Mouse (Mus musculus): ENCODE measurements at regions not wholly inside any gene's neighbourhood (a gene's known extent, or its start where the extent isn't known, plus 50 kb on each side); places are given as distances from the start of the nearest gene placed in this dataset.

DNA sequence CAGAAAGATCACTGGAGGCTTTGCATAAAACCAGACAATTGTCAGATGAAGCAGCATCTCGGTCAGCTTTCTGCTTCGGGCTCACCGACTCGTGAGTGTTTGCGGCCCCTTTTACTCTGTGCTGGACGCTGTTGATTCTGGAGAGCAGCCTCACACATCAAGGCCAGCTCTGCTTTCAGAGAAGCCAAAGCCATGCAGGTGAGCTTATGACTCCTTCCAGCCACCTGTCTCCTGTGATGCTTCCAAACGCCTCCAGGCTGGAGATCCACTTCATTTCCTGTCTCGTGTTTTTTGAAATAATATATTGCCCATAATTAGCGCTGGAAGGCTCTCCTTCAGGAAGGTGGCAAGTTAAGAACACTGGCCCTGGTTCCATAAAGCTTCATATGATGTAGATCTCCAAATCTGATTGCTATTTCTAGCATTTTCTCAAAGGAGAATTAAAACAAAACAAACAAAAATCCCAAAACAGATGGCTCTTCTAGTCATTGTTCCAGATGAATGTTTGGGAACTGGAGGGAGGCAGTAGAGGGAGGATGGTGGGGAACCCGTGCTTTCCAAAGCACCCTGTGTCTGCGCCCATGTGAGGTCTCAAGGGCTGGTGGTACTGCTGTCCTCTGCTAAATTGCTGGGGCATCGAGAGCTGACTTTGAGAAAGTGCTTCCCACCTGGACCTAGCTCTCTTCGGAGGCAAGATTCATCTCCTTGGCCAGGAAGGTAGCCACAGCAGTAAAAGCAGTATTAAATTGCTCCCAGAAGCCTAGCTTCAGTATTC is 593.9 kb upstream of the Gm19410 start:
- ATAC-seq (ENCODE audit: extremely low read depth, insufficient number of reproducible peaks, low FRiP score, poor library complexity, severe bottlenecking) = no peak

DNA sequence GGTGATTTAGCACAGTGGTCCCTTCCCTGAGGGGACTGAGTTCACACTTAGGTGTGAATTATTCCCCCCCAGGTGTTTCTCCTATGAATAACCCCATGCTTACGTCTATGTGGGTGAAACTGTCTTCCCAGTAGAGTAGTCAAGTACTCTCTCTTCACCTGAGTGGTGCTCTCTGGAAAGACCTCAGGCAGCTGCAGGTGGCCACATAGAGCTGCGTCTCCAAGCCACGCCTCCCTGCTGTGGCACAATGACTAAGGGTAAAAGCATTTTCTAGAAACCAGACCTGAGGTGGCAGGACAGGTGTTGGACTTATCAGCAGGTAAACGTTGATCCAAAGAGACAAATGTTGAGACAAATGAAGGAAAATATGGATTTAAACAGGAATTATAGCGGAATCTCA is 588.3 kb upstream of the Gm19410 start:
- ATAC-seq (ENCODE audit: extremely low read depth, insufficient number of reproducible peaks, low FRiP score, poor library complexity, severe bottlenecking) = no peak

DNA sequence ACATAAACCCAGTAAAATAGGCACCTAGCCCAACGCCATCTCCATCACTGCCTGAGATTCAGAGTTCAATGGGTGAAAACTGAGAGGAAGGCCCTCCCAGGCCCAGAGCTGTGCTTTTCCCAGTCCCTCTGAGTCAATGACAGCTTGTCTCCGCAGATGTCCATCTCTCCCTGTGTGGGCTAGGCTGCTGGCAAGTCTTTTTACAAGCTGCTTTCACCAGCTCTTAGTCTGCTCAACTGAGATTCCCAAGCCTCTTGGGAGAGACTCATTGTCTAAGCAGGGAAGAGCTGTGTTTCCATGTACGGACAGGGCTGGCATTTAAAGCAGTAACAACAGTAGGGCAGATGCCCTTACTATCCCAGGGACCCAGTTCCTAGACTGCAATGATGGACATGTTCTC is 585.5 kb upstream of the Gm19410 start:
- ATAC-seq (ENCODE audit: extremely low read depth, insufficient number of reproducible peaks, low FRiP score, poor library complexity, severe bottlenecking) = no peak

DNA sequence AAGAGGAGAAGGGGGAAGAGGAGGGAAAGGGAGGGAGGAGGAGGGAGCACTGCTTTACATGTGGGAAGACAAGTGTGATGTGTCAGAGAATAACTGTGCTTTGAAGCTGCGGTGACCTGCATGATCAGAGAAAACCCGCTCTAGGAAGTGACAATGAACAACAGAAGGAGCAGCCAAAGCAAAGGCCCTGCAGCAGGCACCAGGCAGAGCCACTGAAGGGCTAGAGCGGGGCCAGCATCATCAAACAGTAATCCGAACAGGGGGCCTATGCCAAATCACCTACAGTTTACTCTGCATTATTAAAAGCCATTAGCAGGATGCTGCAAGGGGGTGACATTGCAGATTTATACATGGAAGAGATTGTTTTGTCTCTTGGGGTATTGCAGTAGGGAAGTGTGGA is 583.4 kb upstream of the Gm19410 start:
- ATAC-seq (ENCODE audit: extremely low read depth, insufficient number of reproducible peaks, low FRiP score, poor library complexity, severe bottlenecking) = no peak

DNA sequence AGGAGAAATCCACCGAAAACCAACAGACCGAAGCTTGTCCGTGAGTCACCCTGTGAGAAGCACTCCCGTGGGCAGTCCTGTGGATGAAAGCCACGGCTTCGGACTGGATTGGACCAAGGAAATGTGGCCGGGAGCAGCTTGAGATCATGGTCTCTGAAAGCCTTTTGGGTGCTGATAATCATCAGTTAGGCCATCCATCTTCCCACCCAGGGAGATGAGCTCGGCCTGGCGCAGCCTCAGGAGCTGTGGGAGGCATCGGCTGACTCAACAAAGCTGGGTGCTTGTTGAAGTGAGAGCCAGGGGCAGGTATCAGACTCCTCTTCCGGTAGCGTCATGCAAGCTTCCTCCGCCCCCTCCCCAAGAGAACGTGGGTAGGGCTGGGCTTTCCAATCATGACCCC is 582.2 kb upstream of the Gm19410 start:
- no peak for ATAC-seq (ENCODE audit: extremely low read depth, insufficient number of reproducible peaks, low FRiP score, poor library complexity, severe bottlenecking)

GRCm38 (mm10) chr8:35185165-35185564 is 580.4 kb upstream of the Gm19410 start:
- ATAC-seq (ENCODE audit: extremely low read depth, insufficient number of reproducible peaks, low FRiP score, poor library complexity, severe bottlenecking) = no peak

GRCm38 (mm10) chr8:35188531-35188930 is 577.1 kb upstream of the Gm19410 start:
- ATAC-seq (ENCODE audit: extremely low read depth, insufficient number of reproducible peaks, low FRiP score, poor library complexity, severe bottlenecking) = no peak

DNA sequence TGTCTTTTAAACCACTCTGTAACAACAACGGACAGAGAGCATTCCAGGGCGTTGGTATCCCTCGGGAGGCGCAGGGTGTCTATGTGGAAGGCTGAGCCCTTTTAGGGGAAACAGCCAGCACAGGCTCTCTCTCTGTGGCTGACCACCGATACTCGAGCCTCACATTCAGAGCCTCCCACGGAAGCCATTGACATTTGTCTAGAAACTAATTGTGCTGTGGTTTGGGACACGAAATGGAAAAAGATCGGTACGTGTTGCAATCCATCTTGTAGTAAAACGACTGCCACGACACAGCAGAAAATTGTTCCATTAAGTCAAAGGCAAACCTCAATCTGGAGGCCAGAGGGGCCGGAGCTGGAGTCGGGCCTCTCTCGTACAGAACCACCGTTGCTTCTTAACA is 575.9 kb upstream of the Gm19410 start:
- ATAC-seq (ENCODE audit: extremely low read depth, insufficient number of reproducible peaks, low FRiP score, poor library complexity, severe bottlenecking) = no peak

- no peak for ATAC-seq (ENCODE audit: extremely low read depth, insufficient number of reproducible peaks, low FRiP score, poor library complexity, severe bottlenecking)
These were observed 573.1 kb upstream of the Gm19410 start for GRCm38 (mm10) chr8:35192515-35192914.

DNA sequence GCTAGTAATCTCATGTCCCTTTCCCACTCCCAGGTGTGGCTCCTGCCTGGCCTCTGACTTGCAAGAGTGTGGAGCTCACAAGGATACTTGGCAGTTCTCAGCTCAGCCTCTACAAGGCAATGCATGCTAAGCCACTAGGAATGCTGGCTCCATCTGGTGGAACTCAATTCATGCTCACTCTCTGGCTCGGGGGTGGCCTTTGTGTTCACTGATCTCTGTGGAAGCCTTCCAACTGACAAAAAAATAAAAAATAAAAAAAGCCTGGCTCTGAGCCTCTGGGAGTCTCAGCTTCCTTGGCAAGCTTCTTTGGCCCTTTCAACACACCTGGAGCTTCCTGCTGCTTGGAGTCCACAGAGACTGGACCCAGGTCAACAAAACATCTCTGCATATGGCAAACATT is 571.8 kb upstream of the Gm19410 start:
- ATAC-seq (ENCODE audit: extremely low read depth, insufficient number of reproducible peaks, low FRiP score, poor library complexity, severe bottlenecking) = no peak

GRCm38 (mm10) chr8:35196189-35196588 is 569.4 kb upstream of the Gm19410 start:
- no peak; the same call in 1 of the 2 replicates for ATAC-seq (ENCODE audit: extremely low read depth, insufficient number of reproducible peaks, low FRiP score, poor library complexity, severe bottlenecking)

DNA sequence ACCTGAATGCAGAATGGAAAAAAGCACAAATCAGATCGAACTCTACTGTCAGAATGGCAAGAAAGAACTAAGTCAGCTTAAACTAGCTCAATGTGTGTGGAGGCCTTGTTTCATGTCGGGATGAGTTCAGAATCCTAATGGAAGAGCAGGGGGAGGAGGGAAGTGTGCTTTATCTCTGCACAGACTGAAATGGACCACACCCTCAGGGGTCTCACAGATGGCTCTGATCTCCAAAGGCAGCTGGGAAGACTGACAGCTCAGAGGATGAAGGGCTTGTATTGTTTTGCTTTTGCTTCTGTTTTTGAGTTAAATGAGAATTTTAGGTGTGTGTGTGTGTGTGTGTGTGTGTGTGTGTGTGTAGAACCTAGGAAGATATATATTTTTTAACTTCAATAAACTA is 566.8 kb upstream of the Gm19410 start:
- ATAC-seq (ENCODE audit: extremely low read depth, insufficient number of reproducible peaks, low FRiP score, poor library complexity, severe bottlenecking) = no peak

DNA sequence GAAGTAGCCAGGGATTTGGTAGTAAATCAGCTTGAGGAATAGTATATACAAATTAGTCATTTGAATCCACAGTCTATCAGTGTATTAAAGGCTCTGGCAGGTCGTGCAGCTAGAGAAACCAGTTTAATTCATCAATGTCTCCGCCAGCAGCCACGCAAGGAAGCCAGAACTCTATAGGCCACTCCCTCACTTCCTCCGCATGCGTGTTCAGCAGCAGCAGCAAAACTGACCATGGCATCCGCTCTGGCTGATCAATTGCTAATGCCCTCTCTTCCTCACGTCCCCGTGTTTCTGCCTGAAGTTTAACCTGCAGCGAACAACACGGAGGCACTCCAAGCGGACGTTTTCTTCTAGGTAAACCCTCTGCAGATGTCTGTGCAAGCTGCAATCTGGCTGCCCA is 564.2 kb upstream of the Gm19410 start:
- ATAC-seq (ENCODE audit: extremely low read depth, insufficient number of reproducible peaks, low FRiP score, poor library complexity, severe bottlenecking) = no peak

GRCm38 (mm10) chr8:35204971-35205370 is 560.6 kb upstream of the Gm19410 start:
- no peak for ATAC-seq (ENCODE audit: extremely low read depth, insufficient number of reproducible peaks, low FRiP score, poor library complexity, severe bottlenecking)

DNA sequence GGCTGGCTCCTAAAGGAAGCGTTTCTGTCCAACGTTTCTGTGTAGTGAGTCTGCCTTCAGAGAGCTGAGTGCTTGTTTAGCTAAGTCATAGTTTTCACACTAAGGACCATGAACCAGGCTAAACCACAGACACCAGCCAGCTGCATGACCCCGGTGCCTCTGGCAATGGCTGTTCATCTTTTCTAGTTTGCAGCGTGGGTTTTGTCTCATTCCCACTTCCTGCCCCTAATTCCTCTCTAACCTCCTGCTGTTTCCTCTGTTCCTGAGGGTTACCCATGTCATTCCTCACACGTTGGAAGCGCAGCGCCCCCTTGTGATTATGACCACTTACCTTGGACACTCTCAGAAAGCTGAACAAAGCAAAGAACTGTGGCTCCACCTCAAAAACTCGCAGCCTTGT is 560.1 kb upstream of the Gm19410 start:
- no peak for ATAC-seq (ENCODE audit: extremely low read depth, insufficient number of reproducible peaks, low FRiP score, poor library complexity, severe bottlenecking)

DNA sequence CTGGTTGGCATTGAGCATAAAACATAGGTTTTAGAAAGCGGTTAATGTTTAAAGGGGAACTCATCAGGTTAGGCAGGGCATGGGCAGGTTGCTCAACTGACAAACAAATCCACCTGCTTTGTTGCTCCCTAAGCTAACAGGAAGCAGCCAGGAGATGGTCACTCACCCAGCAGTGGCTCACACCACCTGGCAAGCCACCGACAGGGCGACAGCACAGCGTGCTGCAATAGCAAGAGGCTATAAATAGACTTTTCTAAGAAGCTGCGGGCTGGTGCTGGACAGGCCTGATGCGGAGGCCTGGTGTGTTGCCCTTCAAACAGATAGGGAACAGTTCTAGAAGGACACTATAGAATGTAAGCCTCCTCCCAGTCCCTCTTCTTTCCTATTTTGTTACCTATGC is 559.3 kb upstream of the Gm19410 start:
- peak; percentile 68 for ATAC-seq (ENCODE audit: extremely low read depth, insufficient number of reproducible peaks, low FRiP score, poor library complexity, severe bottlenecking)

GRCm38 (mm10) chr8:35208357-35208756 is 557.2 kb upstream of the Gm19410 start:
- peak; percentile 78 for ATAC-seq (ENCODE audit: extremely low read depth, insufficient number of reproducible peaks, low FRiP score, poor library complexity, severe bottlenecking)

DNA sequence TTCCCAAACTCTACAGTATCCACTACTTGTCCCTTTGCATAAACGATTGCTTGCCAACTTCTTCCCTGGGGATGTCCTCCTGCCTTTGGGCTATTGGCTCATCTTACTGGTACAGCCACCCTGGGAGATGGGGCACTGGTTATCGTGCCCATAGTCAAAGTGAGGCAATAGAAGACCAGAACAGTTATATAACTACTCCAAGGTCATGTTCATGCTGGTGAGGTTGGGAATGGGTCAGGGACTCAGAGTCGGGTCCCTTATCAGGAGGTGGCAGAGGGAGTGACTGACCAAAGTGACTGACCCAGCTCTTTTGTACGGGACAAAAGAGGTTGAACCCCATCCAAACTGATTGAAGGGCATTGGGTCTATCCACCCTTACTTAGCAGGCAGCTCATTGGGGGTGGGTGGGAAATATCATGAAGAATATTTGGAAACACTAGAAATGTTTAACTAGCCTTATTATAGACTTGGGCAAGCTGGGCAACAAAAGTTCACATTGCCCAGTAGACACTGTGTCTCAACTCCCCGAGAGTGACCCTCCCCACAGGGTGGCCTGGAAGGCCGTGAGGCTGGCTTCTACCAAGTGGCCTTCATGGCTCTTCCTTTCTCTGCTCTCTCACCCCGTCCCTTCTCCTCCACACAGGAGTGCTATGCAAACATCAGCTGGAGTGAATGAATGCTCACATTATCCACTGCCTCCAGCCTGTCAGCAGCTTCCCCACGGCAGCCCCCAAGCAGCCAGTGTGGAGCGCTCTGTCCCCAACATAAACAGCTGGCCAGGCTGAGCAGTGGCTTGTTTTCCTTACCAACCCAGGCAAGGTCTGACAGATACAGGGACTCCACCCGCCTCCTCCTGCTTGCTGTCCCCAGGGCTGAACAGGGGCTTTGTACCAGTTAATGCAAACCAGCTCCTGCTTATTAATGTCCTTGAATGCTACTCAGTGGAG is 553.8 kb upstream of the Gm19410 start:
- no peak for ATAC-seq (ENCODE audit: extremely low read depth, insufficient number of reproducible peaks, low FRiP score, poor library complexity, severe bottlenecking)

GRCm38 (mm10) chr8:35213515-35213914 is 552.1 kb upstream of the Gm19410 start:
- no peak for ATAC-seq (ENCODE audit: extremely low read depth, insufficient number of reproducible peaks, low FRiP score, poor library complexity, severe bottlenecking)

GRCm38 (mm10) chr8:35217604-35218003 is 548.0 kb upstream of the Gm19410 start:
- ATAC-seq (ENCODE audit: extremely low read depth, insufficient number of reproducible peaks, low FRiP score, poor library complexity, severe bottlenecking) = no peak

All from neutrophil, adult 5-6 weeks (primary cell).